ENCODE assay signal across 10 mouse cellular contexts in genomic region chr7:118304338-118304737, GRCm38 (mm10).
"Had no signal": no experiment of that assay in that cellular context is flagged by ENCODE, and none has a peak within 500 bp of the region (broad histone marks: within the 10 kb centered on the region; RNA-seq: fewer than 3 reads in every experiment).

No protein-coding gene starts in this region.

- H3K4me3 ChIP-seq: kidney, embryonic 15.5 days; left cerebral cortex, adult 2 months; liver, embryonic 15.5 days; lung, embryonic 15.5 days; midbrain, embryonic 10.5 days; midbrain, embryonic 13.5 days; myocyte; neural tube, embryonic 13.5 days had no signal

- ATAC-seq: midbrain, embryonic 13.5 days had no signal

- H3K9ac ChIP-seq: kidney, embryonic 15.5 days; liver, embryonic 15.5 days; lung, embryonic 15.5 days; midbrain, embryonic 13.5 days; neural tube, embryonic 13.5 days had no signal

- H3K9me3 ChIP-seq: kidney, embryonic 15.5 days; liver, embryonic 15.5 days; lung, embryonic 15.5 days; megakaryocyte, embryonic 14.5 days; midbrain, embryonic 10.5 days; midbrain, embryonic 13.5 days; neural tube, embryonic 13.5 days had no signal

- H3K27ac ChIP-seq: kidney, embryonic 15.5 days; left cerebral cortex, adult 2 months; liver, embryonic 15.5 days; lung, embryonic 15.5 days; midbrain, embryonic 10.5 days; midbrain, embryonic 13.5 days; neural tube, embryonic 13.5 days had no signal

- H3K27me3 ChIP-seq: kidney, embryonic 15.5 days; liver, embryonic 15.5 days; lung, embryonic 15.5 days; midbrain, embryonic 13.5 days; neural tube, embryonic 13.5 days had no signal

- H3K4me1 ChIP-seq: kidney, embryonic 15.5 days; liver, embryonic 15.5 days; lung, embryonic 15.5 days; midbrain, embryonic 13.5 days; neural tube, embryonic 13.5 days had no signal

- H3K4me2 ChIP-seq: kidney, embryonic 15.5 days; liver, embryonic 11.5 days; liver, embryonic 15.5 days; lung, embryonic 15.5 days; midbrain, embryonic 13.5 days; neural tube, embryonic 13.5 days had no signal

- H3K36me3 ChIP-seq: kidney, embryonic 15.5 days; liver, embryonic 15.5 days; lung, embryonic 15.5 days; midbrain, embryonic 10.5 days; midbrain, embryonic 13.5 days; neural tube, embryonic 13.5 days had no signal
